Mouse (Mus musculus): ENCODE measurements around the gene A030005K14Rik. TPM values are rescaled to one million over a fixed set of nuclear protein-coding genes. Genes with fewer than 3 reads are reported as not detected.

The A030005K14Rik gene
- total RNA-seq (2021): not detected

- no peak for DNase-seq
These were observed at the start of gene A030005K14Rik for GRCm38 (mm10) chr1:83059278-83059677. Gene A030005K14Rik (minus strand): TSS chr1:83059378.

GRCm38 (mm10) chr1:83107410-83107978, 48.3 kb upstream of the A030005K14Rik start:
- no peak for DNase-seq
- intact Hi-C loops (cut with DNase I): no loop called here

More at GRCm38 (mm10) chr1:83059278-83059677, at the start of gene A030005K14Rik:
- intact Hi-C loops (cut with DNase I): no loop called here

- intact Hi-C loops (cut with DNase I): no loop called here
- DNase-seq: no peak
These were observed 46.3 kb upstream of the A030005K14Rik start for GRCm38 (mm10) chr1:83105464-83105863.

DNA sequence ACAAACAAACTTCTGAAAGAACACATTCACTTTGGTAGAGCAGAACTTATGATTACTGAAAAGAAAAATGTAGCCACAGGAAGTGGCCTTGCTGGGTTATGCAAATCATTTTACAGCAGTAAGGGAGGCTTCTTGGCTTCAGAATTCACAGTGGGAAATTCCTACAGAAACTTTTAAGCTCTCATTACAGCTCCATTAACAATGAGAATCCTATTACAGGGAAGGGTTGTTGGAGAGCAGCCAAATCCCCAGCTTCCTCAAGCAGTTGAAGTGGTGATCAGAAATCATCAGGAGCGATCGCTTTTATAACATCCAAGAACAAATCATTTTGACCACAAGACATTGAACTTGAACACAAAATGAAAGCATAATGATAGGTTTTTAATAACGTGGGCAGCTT, 42.7 kb upstream of the A030005K14Rik start:
- intact Hi-C loops (cut with DNase I): no loop called here
- DNase-seq: no peak

DNA sequence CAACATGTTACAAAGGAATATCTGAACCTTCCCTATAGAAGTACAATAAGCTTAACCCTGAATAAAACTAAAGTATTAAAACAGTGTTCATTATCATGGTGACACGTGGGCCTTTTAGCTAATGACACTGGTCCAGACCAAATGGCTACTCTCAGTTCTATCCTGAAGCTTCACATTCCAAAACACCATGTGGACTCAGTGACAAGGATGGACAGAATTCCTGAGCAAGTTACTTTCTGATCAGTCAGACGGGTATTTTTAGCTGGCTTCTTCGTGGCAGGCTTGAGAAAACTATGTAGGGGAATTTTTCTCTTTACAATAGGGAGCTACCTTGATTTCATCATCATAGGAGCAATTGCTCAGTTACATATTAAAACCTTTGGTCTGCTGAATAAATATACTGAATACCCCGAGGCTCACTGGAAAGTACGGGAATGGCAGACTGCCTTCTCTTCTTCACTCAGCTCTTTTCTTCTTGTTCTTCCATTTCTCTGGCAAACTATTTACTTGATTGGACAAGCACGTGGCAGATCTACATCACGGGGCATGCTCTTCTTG, 40.5 kb upstream of the A030005K14Rik start:
- DNase-seq: no peak
- intact Hi-C loops (cut with DNase I): no loop called here

- intact Hi-C loops (cut with DNase I): no loop called here
- DNase-seq: no peak
These were observed 40.0 kb upstream of the A030005K14Rik start for GRCm38 (mm10) chr1:83099160-83099559.

- intact Hi-C loops (cut with DNase I): no loop called here
These were observed 37.8 kb upstream of the A030005K14Rik start for GRCm38 (mm10) chr1:83096935-83097334.

DNA sequence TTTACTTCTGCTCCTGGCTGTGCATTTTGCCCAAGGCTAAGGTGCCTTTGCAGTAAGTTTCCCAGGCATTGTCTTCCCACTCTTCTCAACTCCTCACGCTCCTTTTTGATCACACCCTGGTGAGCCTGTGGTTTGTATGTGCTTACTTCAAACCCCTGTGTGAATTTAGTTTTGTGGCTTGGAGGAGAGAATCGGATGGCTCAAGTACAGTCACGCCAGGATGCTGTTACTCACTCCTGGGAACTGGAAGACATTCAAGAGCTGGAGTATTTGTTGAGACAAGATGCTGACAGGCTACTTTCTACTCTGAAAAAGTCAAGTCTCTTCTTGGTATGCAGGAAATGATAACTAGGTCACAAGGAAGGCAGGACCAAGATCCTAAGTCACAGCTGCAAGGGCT, 32.1 kb upstream of the A030005K14Rik start:
- intact Hi-C loops (cut with DNase I): no loop called here
- DNase-seq: no peak

More at GRCm38 (mm10) chr1:83096935-83097334, 37.8 kb upstream of the A030005K14Rik start:
- DNase-seq: no peak

DNA sequence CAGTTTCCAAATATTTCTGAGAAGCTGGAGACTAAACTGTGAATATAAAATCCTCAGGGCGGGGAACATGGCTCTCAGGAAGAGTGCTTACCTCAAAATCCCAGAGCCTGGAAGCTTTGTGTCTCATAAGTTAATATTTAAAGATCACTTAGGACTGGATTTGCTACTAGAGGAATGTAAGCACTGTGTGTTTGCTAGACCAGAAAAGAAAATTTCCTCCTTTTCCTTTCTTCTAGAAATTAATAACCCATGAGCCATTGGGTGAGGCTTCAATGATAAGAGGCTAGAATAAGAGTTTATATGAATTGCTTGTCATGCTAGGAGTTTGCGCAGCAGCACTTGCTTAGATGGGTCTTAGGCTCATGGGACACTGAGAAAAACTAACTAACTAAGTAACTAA, 25.6 kb upstream of the A030005K14Rik start:
- intact Hi-C loops (cut with DNase I): no loop called here
- no peak for DNase-seq

DNA sequence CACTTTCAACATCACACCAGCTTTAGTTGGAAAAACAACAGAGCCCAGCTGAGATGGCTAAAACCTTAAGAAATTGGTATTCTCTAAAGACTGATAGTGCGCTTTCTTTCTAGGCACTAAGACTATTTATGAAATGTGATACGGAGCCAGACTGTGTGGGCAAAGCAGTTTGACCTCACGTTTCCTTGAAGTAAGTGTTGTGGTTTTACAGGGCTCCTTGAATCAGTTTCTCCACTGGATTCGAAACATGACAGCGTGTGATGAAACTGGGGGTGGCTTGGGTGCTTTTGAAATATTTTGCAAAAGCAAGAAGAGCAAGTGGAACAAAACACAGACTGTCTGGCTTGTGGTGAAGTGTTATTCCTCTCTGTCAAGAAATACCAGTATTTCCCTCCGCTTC, 17.8 kb upstream of the A030005K14Rik start:
- no peak for DNase-seq
- intact Hi-C loops (cut with DNase I): loop anchor here (2.0 to 10.0 kb wide), 2 partner anchors 290 to 522 kb away; no protein-coding TSS in a partner anchor

- intact Hi-C loops (cut with DNase I): loop anchor here (2.0 to 10.0 kb wide), 2 partner anchors 290 to 522 kb away; no protein-coding TSS in a partner anchor
- DNase-seq: no peak
These were observed 17.2 kb upstream of the A030005K14Rik start for GRCm38 (mm10) chr1:83076190-83076917.

GRCm38 (mm10) chr1:83075526-83076189, 16.5 kb upstream of the A030005K14Rik start:
- no peak for DNase-seq
- intact Hi-C loops (cut with DNase I): loop anchor here (2.0 to 10.0 kb wide), 2 partner anchors 289 to 521 kb away; no protein-coding TSS in a partner anchor

GRCm38 (mm10) chr1:83067205-83067604, 8.0 kb upstream of the A030005K14Rik start:
- intact Hi-C loops (cut with DNase I): no loop called here
- no peak for DNase-seq

DNA sequence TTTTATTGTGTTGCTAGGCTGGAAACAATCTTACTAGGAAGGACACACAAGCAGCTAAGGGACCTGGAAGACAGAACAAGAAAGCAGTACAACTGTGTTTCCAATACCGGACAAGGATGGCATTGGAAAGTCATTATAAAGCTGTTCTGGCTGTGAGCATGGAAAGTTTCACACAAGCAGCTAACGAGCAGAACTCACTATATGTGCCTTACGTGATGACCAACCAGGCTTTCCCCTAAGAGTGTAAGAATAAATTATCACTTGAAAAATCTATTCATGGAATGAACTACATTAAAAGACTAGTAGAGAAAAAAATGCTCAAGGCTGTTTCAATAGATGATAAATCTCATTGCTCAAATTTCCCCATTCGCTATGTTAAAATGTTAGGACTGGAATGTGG, 7.4 kb upstream of the A030005K14Rik start:
- intact Hi-C loops (cut with DNase I): no loop called here
- DNase-seq: no peak

GRCm38 (mm10) chr1:83064851-83065250, 5.7 kb upstream of the A030005K14Rik start:
- intact Hi-C loops (cut with DNase I): loop anchor here (2.0 kb wide), 1 partner anchor 122 kb away; no protein-coding TSS in a partner anchor
- no peak for DNase-seq

GRCm38 (mm10) chr1:83060643-83061042, 1.5 kb upstream of the A030005K14Rik start, which contains the start of gene Krtap28-13:
Gene Krtap28-13 (plus strand): TSS chr1:83060930.
- intact Hi-C loops (cut with DNase I): no loop called here
- no peak for DNase-seq

- intact Hi-C loops (cut with DNase I): no loop called here
These were observed 697 bp downstream of the A030005K14Rik start for GRCm38 (mm10) chr1:83058481-83058880.

DNA sequence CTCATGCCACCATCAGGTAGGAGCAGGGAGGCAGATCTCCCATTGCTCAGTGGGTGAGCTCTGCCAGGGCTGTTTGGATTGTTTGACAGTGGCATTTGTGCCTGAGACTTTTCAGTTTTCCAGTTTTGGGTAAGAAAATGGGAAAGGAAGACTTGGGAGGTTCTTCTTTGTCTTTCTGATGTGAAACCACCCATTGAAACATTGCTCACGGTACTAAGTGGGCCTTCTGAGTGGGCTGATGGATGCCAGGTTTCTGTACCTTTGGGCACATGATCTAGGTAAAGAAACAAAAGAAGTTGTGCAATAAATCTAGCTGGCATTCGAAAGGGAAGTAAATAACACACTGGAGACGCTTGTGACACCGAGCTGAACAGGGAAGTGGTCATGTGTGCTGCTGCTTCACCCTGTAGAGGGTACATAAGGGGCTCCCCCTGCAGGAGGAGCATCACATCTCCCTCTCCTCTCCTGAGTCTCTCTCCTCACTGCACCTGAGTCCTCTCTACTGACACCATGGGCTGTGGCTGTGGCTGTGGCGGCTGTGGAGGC, 14.2 kb downstream of the A030005K14Rik start, which contains the start of gene Gm47969:
Gene Gm47969, plus strand, starts transcription at position 51 of the 546 bp plus-strand sequence.
- DNase-seq: no peak
- intact Hi-C loops (cut with DNase I): no loop called here

More at GRCm38 (mm10) chr1:83058481-83058880, 697 bp downstream of the A030005K14Rik start:
- no peak for DNase-seq

- DNase-seq: no peak
- intact Hi-C loops (cut with DNase I): no loop called here
These were observed 16.8 kb downstream of the A030005K14Rik start, which contains the start of gene Krtap28-10 for GRCm38 (mm10) chr1:83042380-83042779. Gene Krtap28-10 (minus strand): TSS chr1:83042480.

DNA sequence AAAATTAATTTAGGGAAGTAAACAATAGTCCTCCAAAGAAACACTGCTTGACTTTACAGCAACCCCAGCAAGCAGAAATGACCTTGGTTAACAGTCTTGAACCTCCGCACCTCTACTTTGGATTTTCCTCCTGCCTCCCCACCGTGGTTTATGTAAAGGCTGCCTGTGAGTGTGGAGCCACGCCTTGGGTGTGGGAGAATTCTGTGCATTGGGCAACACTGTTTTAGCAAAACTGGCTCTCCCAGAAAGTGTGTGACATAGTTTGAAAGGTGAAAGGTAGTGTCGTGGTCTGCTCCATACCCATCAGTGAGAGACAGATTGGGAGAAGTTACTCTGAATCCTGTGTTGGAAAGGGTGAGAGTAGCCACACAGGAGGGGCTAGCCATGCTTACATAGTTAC, 20.1 kb downstream of the A030005K14Rik start:
- intact Hi-C loops (cut with DNase I): no loop called here
- no peak for DNase-seq

Measured in heart, postnatal 36 days (tissue).